Mouse (Mus musculus): ENCODE data around the gene Gm49450.

- TF ChIP-seq CTCF (IDR thresholded peaks at IDR 0.05; ENCODE audit: low read depth) = no peak
- TF ChIP-seq EP300 (IDR thresholded peaks at IDR 0.05; ENCODE audit: low read depth) = no peak
These were observed 25.8 kb downstream of the Gm49450 start for GRCm38 (mm10) chr15:98927566-98927965.

Data from liver, embryonic 14.5 days (tissue).